Mouse (Mus musculus): ENCODE measurements around the gene Dhrs7b.

- no peak for TF ChIP-seq GATA1 (IDR thresholded peaks at IDR 0.05; ENCODE audit: borderline replicate concordance, low read length)
- no peak for TF ChIP-seq FLI1 (IDR thresholded peaks at IDR 0.05; ENCODE audit: low read length)
Observed at GRCm38 (mm10) chr11:60823771-60824170, 6.7 kb upstream of the Dhrs7b start.
